Mouse (Mus musculus): ENCODE measurements around the gene H2-Ab1. TPM values are rescaled to one million over a fixed set of nuclear protein-coding genes. Genes with fewer than 3 reads are reported as not detected.

H2-Ab1 gene
- polyA plus RNA-seq, 1 experiment from 2014 or later, result 4.2 TPM

DNA sequence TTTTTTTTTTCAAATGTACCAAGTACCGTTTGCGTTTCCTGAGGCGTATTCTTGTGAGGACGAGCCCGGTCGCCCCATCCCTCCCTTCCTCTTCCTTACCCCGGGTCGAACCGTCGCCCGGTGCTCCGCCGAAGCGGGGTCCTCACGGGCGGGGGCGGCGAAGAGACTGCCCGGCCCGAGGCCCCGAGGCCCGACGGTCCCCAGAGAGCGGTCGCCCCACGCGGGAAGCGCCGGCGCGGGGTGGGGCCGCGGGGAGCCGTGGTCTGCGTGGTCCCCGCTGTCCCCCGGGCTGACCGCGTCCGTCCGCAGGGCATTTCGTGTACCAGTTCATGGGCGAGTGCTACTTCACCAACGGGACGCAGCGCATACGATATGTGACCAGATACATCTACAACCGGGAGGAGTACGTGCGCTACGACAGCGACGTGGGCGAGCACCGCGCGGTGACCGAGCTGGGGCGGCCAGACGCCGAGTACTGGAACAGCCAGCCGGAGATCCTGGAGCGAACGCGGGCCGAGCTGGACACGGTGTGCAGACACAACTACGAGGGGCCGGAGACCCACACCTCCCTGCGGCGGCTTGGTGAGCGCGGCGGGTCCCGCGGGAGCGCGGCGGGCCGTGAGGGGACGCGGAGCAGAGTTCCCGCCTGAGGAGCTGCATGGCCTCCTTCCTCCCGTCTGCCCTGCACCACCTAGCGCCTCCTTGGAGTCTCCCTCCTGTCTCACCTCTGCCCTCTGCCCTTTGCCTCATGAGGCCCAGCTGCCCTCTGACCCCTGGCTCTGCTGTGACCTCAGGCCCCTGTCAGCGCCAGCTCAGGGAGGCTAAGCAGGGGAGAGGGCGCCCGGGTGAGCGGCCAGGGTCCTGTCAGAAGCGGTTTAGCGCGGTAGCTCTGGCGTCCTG lies 7.2 kb downstream of the H2-Ab1 start:
- no peaks in the 10 kb centered on the region for H3K9me3 ChIP-seq
- H3K27ac ChIP-seq, result no peak overlapping the region
- no peaks in the 10 kb centered on the region for H3K36me3 ChIP-seq
- under 1% methylated on average over 91 of the region's 93 CpGs for WGBS
- H3K27me3 ChIP-seq, result peaks cover 42% of the 10 kb centered on the region
- ATAC-seq (ENCODE audit: low FRiP score, low read depth), result no peak
- H3K9ac ChIP-seq, result peak overlapping the region; percentile 69
- peaks cover 18% of the 10 kb centered on the region for H3K4me1 ChIP-seq
- peak overlapping the region; percentile 96 for H3K4me2 ChIP-seq (replicated peaks)
- H3K4me3 ChIP-seq, result peak overlapping the region; percentile 52

GRCm38 (mm10) chr17:34268262-34268661 lies 10.8 kb downstream of the H2-Ab1 start:
- H3K4me2 ChIP-seq (replicated peaks), result no peak overlapping the region
- H3K9ac ChIP-seq, result no peak overlapping the region
- H3K4me1 ChIP-seq, result peaks cover 17% of the 10 kb centered on the region
- ATAC-seq (ENCODE audit: low FRiP score, low read depth), result no peak
- no peak overlapping the region for H3K4me3 ChIP-seq
- 85% methylated on average over 2 of the region's 2 CpGs for WGBS
- H3K9me3 ChIP-seq, result no peaks in the 10 kb centered on the region
- peaks cover 31% of the 10 kb centered on the region for H3K27me3 ChIP-seq
- H3K27ac ChIP-seq, result no peak overlapping the region
- no peaks in the 10 kb centered on the region for H3K36me3 ChIP-seq

DNA sequence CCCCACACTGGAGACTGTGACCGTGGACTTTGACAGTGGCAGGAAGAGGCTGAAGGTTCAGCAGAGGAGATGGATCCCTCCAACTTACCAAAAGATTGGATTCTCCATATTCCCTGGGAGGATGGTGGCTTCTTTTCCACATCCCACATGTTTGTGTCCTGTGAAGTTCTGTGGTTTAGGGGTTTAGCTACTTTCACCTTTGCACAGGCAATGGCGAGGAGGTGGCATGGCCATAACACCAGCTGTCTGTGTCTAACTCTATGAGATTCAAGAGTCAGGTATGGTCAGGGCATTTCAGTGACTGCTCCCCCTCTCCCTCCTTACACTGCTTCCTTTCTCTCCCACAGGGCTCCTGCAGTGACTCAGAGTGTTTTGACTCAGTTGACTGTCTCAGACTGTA lies 11.3 kb downstream of the H2-Ab1 start:
- Histone ChIP-seq H3K9ac (no peak overlapping the region), H3K36me3 (no peaks in the 10 kb centered on the region), H3K9me3 (no peaks in the 10 kb centered on the region), H3K4me1 (peaks cover 12% of the 10 kb centered on the region), H3K4me2 (replicated peaks) (no peak overlapping the region), H3K4me3 (no peak overlapping the region), H3K27me3 (peaks cover 26% of the 10 kb centered on the region), H3K27ac (no peak overlapping the region)
- 85% methylated on average over 2 of the region's 2 CpGs for WGBS
- ATAC-seq (ENCODE audit: low FRiP score, low read depth), result no peak

DNA sequence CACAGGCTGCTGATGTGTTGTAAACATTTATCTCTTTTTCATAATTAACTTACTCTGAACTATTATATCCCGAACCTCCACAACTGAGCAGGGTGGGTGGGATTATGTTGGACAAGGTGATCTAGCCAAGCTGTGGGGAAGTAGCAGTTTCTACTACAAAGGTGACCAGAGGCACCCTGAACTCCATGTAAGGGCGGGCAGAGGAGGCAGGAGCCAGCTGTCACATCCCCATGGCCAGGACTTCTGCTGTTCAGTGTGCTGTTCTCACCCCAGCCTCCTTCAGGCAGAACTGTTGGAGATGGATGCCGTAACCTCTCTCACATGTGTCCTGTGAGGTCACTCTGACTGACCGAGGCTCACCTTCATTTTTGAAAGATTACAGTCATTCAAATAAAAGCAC lies 12.3 kb downstream of the H2-Ab1 start:
- Histone ChIP-seq H3K9me3 (no peaks in the 10 kb centered on the region), H3K4me3 (no peak overlapping the region), H3K27me3 (peaks cover 15% of the 10 kb centered on the region), H3K36me3 (no peaks in the 10 kb centered on the region), H3K4me1 (peaks cover 4% of the 10 kb centered on the region), H3K9ac (no peak overlapping the region), H3K4me2 (replicated peaks) (no peak overlapping the region), H3K27ac (no peak overlapping the region)
- ATAC-seq (ENCODE audit: low FRiP score, low read depth), result no peak
- 74% methylated on average over 4 of the region's 4 CpGs for WGBS

DNA sequence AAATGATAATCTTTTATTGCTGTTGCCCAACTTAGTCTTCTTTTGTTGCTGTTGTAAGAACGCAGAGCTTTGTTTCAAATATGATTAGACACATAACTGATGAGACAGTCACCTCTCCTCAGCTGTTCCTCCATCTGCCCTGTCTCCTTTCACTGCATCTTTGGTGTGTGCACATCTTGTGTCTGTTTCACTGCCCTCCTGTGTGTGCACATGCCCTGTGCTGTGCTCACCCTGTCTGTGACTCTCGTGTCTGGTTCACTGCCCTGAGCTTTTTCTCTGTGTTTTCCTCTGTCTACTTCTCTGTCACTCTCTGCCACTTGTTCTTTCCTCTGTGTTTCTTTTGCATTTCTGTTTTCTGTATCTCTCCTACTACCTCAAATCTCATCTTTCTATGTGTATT lies 12.7 kb downstream of the H2-Ab1 start:
- no peak for ATAC-seq (ENCODE audit: low FRiP score, low read depth)
- WGBS, result 78% methylated on average over 2 of the region's 2 CpGs
- no peaks in the 10 kb centered on the region for H3K9me3 ChIP-seq
- no peak overlapping the region for H3K4me2 ChIP-seq (replicated peaks)
- no peak overlapping the region for H3K9ac ChIP-seq
- no peaks in the 10 kb centered on the region for H3K36me3 ChIP-seq
- no peak overlapping the region for H3K27ac ChIP-seq
- H3K4me3 ChIP-seq, result no peak overlapping the region
- no peaks in the 10 kb centered on the region for H3K4me1 ChIP-seq
- peaks cover 11% of the 10 kb centered on the region for H3K27me3 ChIP-seq

GRCm38 (mm10) chr17:34270940-34271339 lies 13.5 kb downstream of the H2-Ab1 start:
- no peaks in the 10 kb centered on the region for H3K36me3 ChIP-seq
- no peak overlapping the region for H3K27ac ChIP-seq
- ATAC-seq (ENCODE audit: low FRiP score, low read depth), result no peak
- no peaks in the 10 kb centered on the region for H3K9me3 ChIP-seq
- H3K4me2 ChIP-seq (replicated peaks), result no peak overlapping the region
- WGBS, result 76% methylated on average over 2 of the region's 2 CpGs
- H3K4me1 ChIP-seq, result no peaks in the 10 kb centered on the region
- peaks cover 7% of the 10 kb centered on the region for H3K27me3 ChIP-seq
- no peak overlapping the region for H3K4me3 ChIP-seq
- no peak overlapping the region for H3K9ac ChIP-seq

- Histone ChIP-seq H3K36me3 (no peaks in the 10 kb centered on the region), H3K9me3 (no peaks in the 10 kb centered on the region), H3K9ac (no peak overlapping the region), H3K27me3 (no peaks in the 10 kb centered on the region; the same call in 1 of the 2 replicates), H3K27ac (no peak overlapping the region), H3K4me2 (replicated peaks) (no peak overlapping the region), H3K4me3 (no peak overlapping the region), H3K4me1 (no peaks in the 10 kb centered on the region)
- no peak for ATAC-seq (ENCODE audit: low FRiP score, low read depth)
- 93% methylated on average over 1 of the region's 1 CpGs for WGBS
Measured at GRCm38 (mm10) chr17:34272102-34272501, 14.6 kb downstream of the H2-Ab1 start.

DNA sequence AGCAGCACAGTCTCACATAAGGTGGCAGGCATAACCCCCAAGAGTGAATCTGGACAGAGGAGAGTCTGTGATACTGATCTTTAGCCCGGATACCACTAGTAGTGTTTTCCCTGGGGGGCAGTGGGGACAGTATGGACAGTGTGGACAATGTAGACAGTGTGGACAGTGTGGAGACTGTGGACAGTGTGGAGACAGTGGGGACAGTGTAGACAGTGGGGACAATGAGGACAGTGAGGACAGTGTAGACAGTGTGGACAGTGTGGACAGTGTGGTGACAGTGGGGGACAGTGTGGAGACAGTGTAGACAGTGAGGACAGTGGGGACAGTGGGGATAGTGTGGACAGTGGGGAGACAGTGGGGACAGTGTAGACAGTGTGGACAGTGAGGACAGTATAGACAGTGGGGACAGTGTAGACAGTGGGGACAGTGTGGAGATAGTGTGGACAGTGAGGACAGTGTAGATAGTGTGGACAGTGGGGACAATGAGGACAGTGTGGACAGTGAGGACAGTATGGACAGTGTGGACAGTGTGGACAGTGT lies 23.1 kb downstream of the H2-Ab1 start:
- ATAC-seq (ENCODE audit: low FRiP score, low read depth), result peak; percentile 32; the same call in 1 of the 2 replicates
- Histone ChIP-seq H3K9me3 (no peaks in the 10 kb centered on the region), H3K4me1 (no peaks in the 10 kb centered on the region), H3K27ac (no peak overlapping the region), H3K9ac (no peak overlapping the region), H3K36me3 (no peaks in the 10 kb centered on the region), H3K4me2 (replicated peaks) (no peak overlapping the region), H3K4me3 (no peak overlapping the region), H3K27me3 (no peaks in the 10 kb centered on the region)
- 69% methylated on average over 1 of the region's 1 CpGs for WGBS

GRCm38 (mm10) chr17:34281836-34282235 lies 24.3 kb downstream of the H2-Ab1 start:
- Histone ChIP-seq H3K27ac (no peak overlapping the region), H3K4me1 (no peaks in the 10 kb centered on the region), H3K4me2 (replicated peaks) (no peak overlapping the region), H3K9me3 (no peaks in the 10 kb centered on the region), H3K9ac (no peak overlapping the region), H3K4me3 (no peak overlapping the region), H3K36me3 (no peaks in the 10 kb centered on the region), H3K27me3 (no peaks in the 10 kb centered on the region)
- WGBS, result 63% methylated on average over 1 of the region's 1 CpGs
- ATAC-seq (ENCODE audit: low FRiP score, low read depth), result no peak

GRCm38 (mm10) chr17:34285371-34285770 lies 27.9 kb downstream of the H2-Ab1 start:
- no peak overlapping the region for H3K4me2 ChIP-seq (replicated peaks)
- WGBS, result 74% methylated on average over 4 of the region's 4 CpGs
- no peak overlapping the region for H3K4me3 ChIP-seq
- no peaks in the 10 kb centered on the region for H3K36me3 ChIP-seq
- H3K27me3 ChIP-seq, result no peaks in the 10 kb centered on the region
- H3K9me3 ChIP-seq, result no peaks in the 10 kb centered on the region
- H3K27ac ChIP-seq, result no peak overlapping the region
- H3K4me1 ChIP-seq, result no peaks in the 10 kb centered on the region
- no peak overlapping the region for H3K9ac ChIP-seq
- no peak for ATAC-seq (ENCODE audit: low FRiP score, low read depth)

GRCm38 (mm10) chr17:34285848-34286247 lies 28.4 kb downstream of the H2-Ab1 start:
- Histone ChIP-seq H3K4me3 (no peak overlapping the region), H3K4me2 (replicated peaks) (no peak overlapping the region), H3K9me3 (no peaks in the 10 kb centered on the region), H3K27me3 (no peaks in the 10 kb centered on the region), H3K36me3 (no peaks in the 10 kb centered on the region), H3K4me1 (no peaks in the 10 kb centered on the region), H3K27ac (no peak overlapping the region), H3K9ac (no peak overlapping the region)
- no peak for ATAC-seq (ENCODE audit: low FRiP score, low read depth)
- 40% methylated on average over 4 of the region's 4 CpGs for WGBS

DNA sequence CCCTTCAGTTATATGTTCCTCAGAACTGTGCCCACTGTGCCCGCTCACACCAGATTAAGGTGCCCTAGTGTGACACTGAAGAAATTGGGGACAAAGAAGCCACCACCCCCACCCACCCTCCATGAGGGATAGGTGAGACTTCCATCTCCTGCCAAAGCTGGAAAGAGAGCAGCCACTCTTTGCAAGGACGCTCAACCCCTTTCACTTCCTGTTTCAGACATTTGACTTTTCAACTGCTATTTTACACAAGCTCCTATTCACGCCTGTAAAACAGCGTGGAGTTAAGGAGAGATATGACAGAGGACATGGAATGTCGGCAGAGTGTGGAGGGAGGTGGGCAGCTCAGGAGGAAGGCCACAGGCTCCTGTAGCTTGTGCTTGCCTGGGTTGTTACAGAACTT lies 29.0 kb downstream of the H2-Ab1 start:
- WGBS, result 78% methylated on average over 5 of the region's 5 CpGs
- Histone ChIP-seq H3K27me3 (no peaks in the 10 kb centered on the region), H3K4me3 (no peak overlapping the region), H3K9me3 (no peaks in the 10 kb centered on the region), H3K36me3 (no peaks in the 10 kb centered on the region), H3K27ac (no peak overlapping the region), H3K4me1 (no peaks in the 10 kb centered on the region), H3K4me2 (replicated peaks) (no peak overlapping the region), H3K9ac (no peak overlapping the region)
- ATAC-seq (ENCODE audit: low FRiP score, low read depth), result no peak
